Mouse (Mus musculus) heart, postnatal 4 days (tissue): ENCODE measurements around the gene Gm14410. TPM values are rescaled to one million over a fixed set of nuclear protein-coding genes. Genes with fewer than 3 reads are reported as not detected.
"Not testable (repeated sequence)": the region's sequence is repeated elsewhere in the genome, so short reads cannot be mapped to it uniquely, and the experiment has no call there.

Experiments
- DNase-seq: peaks from one replicate; pipeline ENCODE4 v3.0.0; 2021
- total RNA-seq, 2 experiments: library from RNA; stranded (reverse); gene quantifications; 2 replicates each; pipeline ENCODE4 v1.2.3; 2021

The Gm14410 gene
- 10 to 100 TPM; 14.9 to 16.0 TPM for total RNA-seq

GRCm38 (mm10) chr2:177206341-177206740 lies at the start of gene Gm14410:
Gm14410 (minus strand) TSS chr2:177206421.
- DNase-seq = peak; percentile 84

- DNase-seq = not testable (repeated sequence)
Measured at GRCm38 (mm10) chr2:177247449-177247848, 41.2 kb upstream of the Gm14410 start.

DNA sequence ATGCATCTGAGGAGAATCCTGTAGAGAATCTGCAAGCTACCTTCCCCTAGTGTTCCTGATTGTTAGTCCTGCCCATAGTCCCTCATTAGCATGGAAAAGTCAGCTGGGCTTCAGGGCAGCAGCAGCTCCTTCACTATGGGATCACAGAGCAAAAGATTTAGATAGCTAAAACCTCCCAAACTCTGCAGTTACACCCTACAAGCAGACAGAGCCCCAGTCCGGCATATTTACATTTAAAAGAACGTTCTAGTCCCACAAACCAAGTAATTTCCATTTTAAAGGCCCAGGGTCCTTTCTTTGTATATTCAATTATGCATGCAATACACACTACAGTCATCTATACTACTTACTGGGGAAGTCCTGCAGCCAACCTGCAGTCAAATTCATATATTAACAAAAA lies 24.2 kb upstream of the Gm14410 start:
- not testable (repeated sequence) for DNase-seq

DNA sequence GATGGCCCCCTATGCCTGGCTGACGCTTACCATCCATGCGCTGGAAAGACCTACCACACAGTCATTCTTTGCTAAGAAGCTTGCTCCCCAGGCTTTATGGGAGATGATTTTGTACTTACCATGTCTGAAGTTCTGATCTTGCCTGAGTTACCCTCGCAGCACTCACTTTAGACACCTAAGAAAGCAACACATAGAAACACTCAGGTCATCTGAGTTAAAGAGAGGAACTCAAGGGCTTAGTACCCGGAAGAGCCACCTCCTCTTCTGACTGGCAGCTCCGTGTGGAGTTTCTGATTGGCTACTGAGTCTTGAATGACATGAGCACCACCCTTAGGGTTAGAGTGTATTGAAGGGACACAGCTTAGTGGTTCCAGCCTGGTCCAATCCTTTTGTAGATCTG lies 33.5 kb downstream of the Gm14410 start:
- DNase-seq = not testable (repeated sequence)

Other genes with a start within 250 kb of the Gm14410 start
- gene Gm14419, start 205.5 kb downstream of the Gm14410 start, total RNA-seq = 10 to 100 TPM; 32.6 to 33.0 TPM
- not detected for gene Gm14401, start 132.1 kb downstream of the Gm14410 start, total RNA-seq
- under 1 TPM; 0.41 to 0.81 TPM for gene Gm14409, start 60.6 kb upstream of the Gm14410 start, total RNA-seq
- under 1 TPM; 0.41 to 0.50 TPM for gene Gm14412, start 117.9 kb upstream of the Gm14410 start, total RNA-seq
- gene Gm14418, start 191.9 kb upstream of the Gm14410 start, total RNA-seq = 10 to 100 TPM; 11.3 to 11.7 TPM